Mouse (Mus musculus) left cerebral cortex, adult 11 months (tissue): ENCODE measurements around the gene Vps4b.

ENCODE experiments used
- DNase-seq: peaks from one replicate; pipeline ENCODE4 v3.0.0; 2022; ENCODE audit warnings: low spot score

Vps4b gene

GRCm38 (mm10) chr1:106796542-106796924 is at the start of gene Vps4b:
Gene Vps4b, minus strand, starts transcription at chr1:106796728.
- peak; percentile 89 for DNase-seq

GRCm38 (mm10) chr1:106828784-106829183 is 32.3 kb upstream of the Vps4b start:
- no peak for DNase-seq

GRCm38 (mm10) chr1:106822297-106822696 is 25.8 kb upstream of the Vps4b start:
- no peak for DNase-seq

- no peak for DNase-seq
Measured at GRCm38 (mm10) chr1:106818323-106818722, 21.8 kb upstream of the Vps4b start.

- DNase-seq, result no peak
Measured at GRCm38 (mm10) chr1:106816766-106817165, 20.2 kb upstream of the Vps4b start.

GRCm38 (mm10) chr1:106815265-106815664 is 18.7 kb upstream of the Vps4b start:
- DNase-seq, result no peak

- no peak for DNase-seq
Measured at GRCm38 (mm10) chr1:106814864-106815263, 18.3 kb upstream of the Vps4b start.

- DNase-seq, result no peak
Measured at GRCm38 (mm10) chr1:106799931-106800330, 3.4 kb upstream of the Vps4b start.

- no peak for DNase-seq
Measured at GRCm38 (mm10) chr1:106799406-106799805, 2.9 kb upstream of the Vps4b start.

- DNase-seq, result no peak
Measured at GRCm38 (mm10) chr1:106796987-106797779, 655 bp upstream of the Vps4b start.

- no peak for DNase-seq
Measured at GRCm38 (mm10) chr1:106795634-106796541, 640 bp downstream of the Vps4b start.

GRCm38 (mm10) chr1:106774896-106775295 is 21.6 kb downstream of the Vps4b start:
- DNase-seq, result no peak

GRCm38 (mm10) chr1:106774092-106774491 is 22.4 kb downstream of the Vps4b start:
- no peak for DNase-seq

GRCm38 (mm10) chr1:106768773-106769172 is 27.8 kb downstream of the Vps4b start:
- DNase-seq, result no peak

- DNase-seq, result peak; percentile 21
Measured at GRCm38 (mm10) chr1:106765771-106766170, 30.8 kb downstream of the Vps4b start.

GRCm38 (mm10) chr1:106764846-106765245 is 31.7 kb downstream of the Vps4b start:
- DNase-seq, result no peak

GRCm38 (mm10) chr1:106764281-106764680 is 32.2 kb downstream of the Vps4b start:
- no peak for DNase-seq

GRCm38 (mm10) chr1:106760750-106761149 is 35.8 kb downstream of the Vps4b start:
- no peak for DNase-seq

- DNase-seq, result peak; percentile 96
Measured at GRCm38 (mm10) chr1:106759572-106760435, 36.7 kb downstream of the Vps4b start, which contains the start of gene Kdsr. Gene Kdsr, minus strand, starts transcription at chr1:106759727.

- peak; percentile 29 for DNase-seq
Measured at GRCm38 (mm10) chr1:106758734-106759571, 37.6 kb downstream of the Vps4b start.

GRCm38 (mm10) chr1:106756633-106757032 is 39.9 kb downstream of the Vps4b start:
- no peak for DNase-seq
